Mouse (Mus musculus) T-cell, adult 2 months (primary cell): ENCODE results near the gene Tespa1.
"Not testable (repeated sequence)": the region's sequence is repeated elsewhere in the genome, so short reads cannot be mapped to it uniquely, and the experiment has no call there.

Experiments
- DNase-seq: peaks from one replicate; pipeline ENCODE4 v3.0.0; 2022; ENCODE audit warnings: low spot score

Tespa1 gene

GRCm38 (mm10) chr10:130363438-130364164 is 40.9 kb downstream of the Tespa1 start:
- no peak for DNase-seq

GRCm38 (mm10) chr10:130364766-130365165 is 42.1 kb downstream of the Tespa1 start:
- DNase-seq = no peak

- DNase-seq = no peak
Observed at GRCm38 (mm10) chr10:130368384-130368783, 45.7 kb downstream of the Tespa1 start.

GRCm38 (mm10) chr10:130370005-130370682 is 47.5 kb downstream of the Tespa1 start:
- DNase-seq = no peak

DNA sequence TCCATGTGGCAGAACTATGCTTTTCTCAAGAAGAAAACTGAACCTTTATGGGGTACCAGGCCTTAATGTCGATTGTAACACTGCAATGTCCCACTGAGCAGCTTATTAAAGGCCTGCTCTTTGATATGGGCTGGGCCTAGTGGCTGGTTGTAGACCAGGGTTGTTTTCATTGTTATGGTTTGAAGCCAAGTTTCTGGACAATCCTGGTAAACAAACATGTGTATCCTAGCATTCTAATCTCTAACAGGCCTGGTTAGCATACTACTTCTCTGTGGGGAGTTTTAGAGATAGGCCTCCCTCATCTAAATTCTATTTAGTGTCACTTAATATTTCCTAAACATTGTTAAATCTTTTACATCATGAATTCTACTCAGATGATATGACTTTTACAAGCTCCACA is 49.0 kb downstream of the Tespa1 start:
- no peak for DNase-seq

DNA sequence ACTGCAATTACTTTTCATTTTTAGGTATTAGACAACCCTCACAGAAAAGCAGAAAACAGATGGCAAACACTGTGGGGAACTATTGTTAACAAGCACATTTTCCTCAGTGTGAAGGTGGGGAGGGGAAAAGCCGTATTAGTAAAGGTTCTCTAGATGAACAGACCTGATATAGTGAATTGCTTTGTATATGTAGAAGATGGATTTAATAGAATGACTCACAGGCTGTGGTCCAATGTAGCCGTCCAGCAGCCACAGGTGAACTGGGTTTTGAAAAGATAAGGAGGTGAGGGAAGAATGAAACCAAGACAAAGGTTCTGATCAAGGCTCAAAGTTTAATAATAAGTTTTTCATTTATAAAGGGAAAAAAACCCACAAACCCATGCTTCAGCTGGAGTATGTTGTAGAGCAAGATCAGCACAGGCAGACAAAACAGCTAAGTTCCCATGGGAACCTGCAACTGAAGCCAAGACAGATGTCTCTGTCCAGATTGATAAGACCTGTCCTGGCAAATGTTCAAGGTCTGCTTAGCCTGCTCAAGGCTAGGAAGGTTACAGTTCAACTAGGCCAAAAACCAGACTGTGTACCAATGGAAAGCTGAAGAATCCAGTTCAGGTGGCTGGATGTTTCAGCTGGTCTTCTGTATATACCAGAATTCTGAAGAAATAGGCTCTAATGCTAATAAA is 50.0 kb downstream of the Tespa1 start:
- no peak for DNase-seq

DNA sequence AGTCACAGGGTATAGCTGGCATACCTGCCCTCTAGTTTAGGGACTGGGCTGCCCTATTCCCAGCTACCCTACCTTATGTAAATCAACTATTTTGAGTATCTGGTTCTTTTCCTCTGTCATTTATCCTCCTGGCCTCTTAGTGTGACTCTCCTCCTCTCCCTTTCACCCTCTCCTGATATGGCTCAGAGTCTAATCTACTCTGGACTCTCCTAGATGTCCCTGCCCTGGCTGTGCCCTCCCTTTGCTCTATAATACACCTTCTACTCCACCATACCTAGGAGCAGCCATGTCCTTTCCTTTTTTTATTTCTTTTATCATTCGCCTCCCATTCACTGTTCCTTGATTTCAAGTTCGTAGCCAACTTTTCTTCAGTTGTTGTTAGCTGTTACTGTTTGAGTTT is 52.5 kb downstream of the Tespa1 start:
- no peak for DNase-seq

DNA sequence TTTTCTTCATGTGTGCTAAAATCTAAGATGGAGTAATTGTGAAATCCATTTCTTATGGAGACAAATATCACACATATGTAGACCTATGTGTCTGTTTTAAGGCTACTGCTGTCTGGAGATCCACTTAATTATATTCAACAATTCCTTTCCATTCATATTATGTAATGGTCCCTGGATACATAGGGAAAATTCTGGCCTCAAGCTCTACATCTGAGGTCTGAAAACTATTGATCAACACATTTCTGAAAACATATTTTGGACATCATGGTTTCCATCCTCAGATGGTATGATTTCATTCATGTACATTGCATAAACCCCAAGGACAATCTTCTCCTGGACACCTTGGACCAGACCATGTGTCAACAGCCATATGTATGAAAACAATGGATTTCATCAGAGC is 71.6 kb downstream of the Tespa1 start, which contains the start of gene Vmn2r84:
TSS of gene Vmn2r84 (minus strand) at position 101 of the 400 bp plus-strand sequence.
- DNase-seq = no peak

GRCm38 (mm10) chr10:130412167-130412698 is 89.6 kb downstream of the Tespa1 start:
- not testable (repeated sequence) for DNase-seq
